Mouse (Mus musculus): ENCODE data around the gene Ewsr1.
"Not testable (repeated sequence)": the region's sequence is repeated elsewhere in the genome, so short reads cannot be mapped to it uniquely, and the experiment has no call there.

The Ewsr1 gene

GRCm38 (mm10) chr11:5096480-5097020 lies 2.5 kb downstream of the Ewsr1 start:
- DNase-seq (ENCODE audit: low read depth, low spot score) = no peak

DNA sequence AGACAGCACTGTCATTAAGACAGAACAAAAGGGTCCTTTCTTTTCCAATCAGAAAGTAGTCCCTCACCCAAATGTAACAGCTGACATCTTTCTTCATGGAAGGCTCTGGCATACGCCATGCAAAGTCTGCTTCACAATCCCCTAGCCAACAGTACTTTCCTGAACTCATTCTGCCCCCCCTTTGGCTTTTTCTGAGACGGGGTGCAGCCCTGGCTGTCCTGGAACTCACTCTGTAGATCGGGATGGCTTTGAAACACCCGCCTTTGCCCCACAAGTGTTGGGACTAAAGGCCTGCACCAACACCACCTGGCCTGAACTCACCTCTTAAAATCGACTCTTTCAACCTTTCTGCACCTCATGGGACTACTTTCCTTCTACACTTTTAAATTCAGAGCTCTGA lies 3.2 kb downstream of the Ewsr1 start:
- DNase-seq (ENCODE audit: low read depth, low spot score) = no peak

DNA sequence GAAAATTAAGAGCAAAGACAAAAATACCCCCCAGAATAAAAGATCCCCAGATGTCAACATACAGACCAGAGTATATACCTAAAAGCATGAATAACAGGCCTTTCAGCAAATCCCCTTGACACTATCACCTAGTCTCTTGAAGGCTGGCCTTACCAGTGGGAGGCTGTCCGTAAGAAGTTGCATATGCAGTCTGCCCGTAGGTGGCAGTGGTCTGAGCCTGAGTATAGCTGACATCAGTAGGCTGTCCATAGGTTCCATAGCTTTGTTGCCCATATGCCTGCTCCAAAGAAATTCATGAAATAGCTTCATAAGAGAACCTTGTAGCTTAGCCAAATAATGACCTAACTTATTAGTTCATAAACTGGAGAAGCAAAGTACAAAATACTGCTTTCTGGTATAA lies 7.4 kb downstream of the Ewsr1 start:
- DNase-seq (ENCODE audit: low read depth, low spot score) = no peak

DNA sequence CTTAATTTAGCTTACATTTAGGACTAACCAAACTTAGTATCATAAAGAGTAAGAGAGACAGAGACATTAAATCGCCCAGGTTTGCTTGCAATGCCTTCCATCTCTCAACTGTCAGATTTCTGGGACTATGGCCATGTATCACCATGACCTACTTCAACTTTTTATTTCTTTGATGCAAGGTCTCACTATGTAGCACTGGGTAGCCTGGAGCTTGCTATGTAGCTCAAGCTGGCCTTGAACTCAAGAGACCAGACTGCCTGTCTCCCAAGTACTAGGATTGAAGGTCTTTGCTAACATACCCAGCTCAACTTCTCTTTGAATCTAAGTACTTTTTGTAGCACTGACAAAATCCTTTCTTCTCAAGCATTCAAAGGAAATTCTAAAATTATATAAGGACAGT lies 9.9 kb downstream of the Ewsr1 start:
- DNase-seq (ENCODE audit: low read depth, low spot score) = no peak

DNA sequence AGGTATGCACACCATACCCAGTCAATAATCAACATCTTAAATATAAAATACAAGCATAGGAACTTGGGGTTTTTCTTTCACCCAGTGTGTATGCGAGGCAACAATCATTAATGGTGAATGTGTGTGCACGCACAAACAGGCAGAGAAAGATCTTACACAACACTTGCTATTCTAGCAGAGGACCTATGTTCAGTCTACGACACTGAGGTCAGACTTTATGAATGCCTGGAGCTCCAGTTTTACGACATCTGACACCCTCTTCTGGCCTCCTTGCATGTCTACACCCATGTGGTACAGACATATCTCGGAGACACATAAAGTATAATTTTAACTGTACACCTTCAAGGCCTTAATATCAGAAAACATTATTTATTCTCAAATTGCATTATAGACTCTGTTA lies 22.2 kb downstream of the Ewsr1 start:
- DNase-seq (ENCODE audit: low read depth, low spot score) = not testable (repeated sequence)

GRCm38 (mm10) chr11:5075760-5076159 lies 23.3 kb downstream of the Ewsr1 start:
- DNase-seq (ENCODE audit: low read depth, low spot score) = no peak

DNA sequence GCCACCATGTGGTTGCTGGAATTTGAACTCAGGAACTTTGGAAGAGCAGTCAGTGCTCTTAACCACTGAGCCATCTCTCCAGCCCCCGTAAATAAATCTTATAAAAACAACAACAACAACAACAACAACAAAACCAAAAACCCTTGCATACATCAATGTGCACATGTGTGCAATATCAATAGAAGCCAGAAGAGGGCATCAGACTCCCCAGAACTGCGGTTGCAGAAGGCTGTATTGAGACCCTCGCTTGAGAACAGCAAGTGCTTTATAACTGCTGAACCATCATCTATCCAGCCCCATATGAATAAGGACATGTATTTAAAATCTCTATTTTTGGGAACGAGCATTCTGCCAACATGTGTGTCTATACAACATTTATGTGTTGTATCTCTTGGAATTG lies 24.2 kb downstream of the Ewsr1 start:
- no peak for DNase-seq (ENCODE audit: low read depth, low spot score)

DNA sequence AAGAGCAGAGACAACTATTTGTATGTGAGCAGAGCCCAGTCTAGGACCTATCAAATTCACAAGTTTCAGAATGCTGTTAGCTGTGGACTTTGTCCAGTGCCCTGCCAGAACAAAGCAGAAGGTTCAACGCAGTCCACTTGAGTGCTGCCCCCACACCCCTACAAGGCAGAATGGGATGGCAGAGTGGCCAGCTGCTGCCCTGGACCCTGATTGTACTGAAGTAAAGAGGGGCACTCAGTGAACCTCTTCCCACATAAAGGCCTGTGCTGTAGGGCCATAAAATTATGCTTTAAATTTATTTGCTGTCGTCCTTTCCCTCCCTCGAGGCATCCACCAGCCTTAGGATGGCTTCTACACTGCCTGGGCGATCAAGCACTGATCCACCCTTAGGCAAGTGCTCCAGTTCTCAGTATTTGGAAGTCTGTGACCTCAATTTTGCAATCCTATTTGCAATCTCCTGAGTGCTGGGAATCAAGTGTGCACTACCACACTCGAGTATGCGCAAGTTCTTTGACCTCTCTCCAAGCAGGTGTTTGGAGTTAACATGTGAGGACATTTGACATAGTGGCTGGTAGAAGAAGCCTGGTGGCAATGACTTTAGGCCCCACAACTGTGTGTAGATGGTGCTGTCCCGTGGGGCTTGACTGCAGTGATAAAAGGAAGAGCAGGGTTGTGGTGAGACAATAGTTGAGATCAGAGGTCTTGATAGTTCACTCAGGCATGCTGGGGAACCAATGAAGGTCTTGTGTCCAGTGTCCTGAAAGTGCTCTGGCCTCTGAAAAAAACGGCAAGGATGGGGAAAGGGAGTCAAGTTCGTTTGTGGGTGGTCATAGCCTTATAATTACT lies 30.7 kb downstream of the Ewsr1 start:
- no peak for DNase-seq (ENCODE audit: low read depth, low spot score)

GRCm38 (mm10) chr11:5067063-5067462 lies 32.0 kb downstream of the Ewsr1 start:
- DNase-seq (ENCODE audit: low read depth, low spot score) = no peak

DNA sequence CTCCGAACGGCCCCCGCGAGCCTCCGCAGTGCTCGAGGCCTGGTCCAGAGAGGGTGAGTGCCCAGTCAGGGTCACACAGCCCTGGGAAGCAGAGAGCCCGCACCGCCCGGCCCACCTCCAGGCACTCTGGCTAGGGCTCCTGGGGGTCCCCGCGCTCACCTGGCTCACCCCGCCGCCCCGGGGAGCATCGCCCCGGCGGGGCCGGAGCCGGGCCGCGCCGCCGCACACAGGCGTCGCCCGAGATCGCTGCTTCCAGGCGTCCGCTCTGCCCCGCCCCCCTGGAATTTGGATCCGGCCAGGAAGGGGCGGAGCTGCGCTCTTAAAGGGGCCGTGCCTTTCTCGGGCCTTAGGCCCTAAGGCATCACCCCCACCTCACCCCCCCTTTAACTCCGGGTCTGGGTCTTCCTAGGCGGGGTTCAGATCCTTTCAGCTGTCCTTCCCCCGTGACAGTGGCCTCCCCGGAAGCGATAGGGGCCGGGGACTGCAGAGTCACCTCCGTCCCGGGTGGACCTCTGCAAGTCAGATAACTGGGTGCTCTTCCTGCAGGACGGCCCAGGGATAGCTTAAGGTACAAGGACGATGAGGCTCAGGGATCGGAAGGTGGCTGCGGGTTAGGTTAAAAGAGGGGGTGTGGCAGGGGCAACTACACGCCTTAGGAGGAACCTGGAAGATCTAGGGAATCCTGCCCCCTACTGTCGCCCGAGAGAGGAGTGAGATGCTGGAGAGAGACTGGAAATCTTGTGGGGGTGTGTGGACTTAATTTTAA lies 33.8 kb downstream of the Ewsr1 start, which contains the start of gene Gas2l1:
Gene Gas2l1 (minus strand): TSS at position 272 of the 766 bp plus-strand sequence.
- DNase-seq (ENCODE audit: low read depth, low spot score) = peak; percentile 79

- DNase-seq (ENCODE audit: low read depth, low spot score) = no peak
These were observed 34.6 kb downstream of the Ewsr1 start for GRCm38 (mm10) chr11:5064282-5065055.

GRCm38 (mm10) chr11:5063561-5064281 lies 35.3 kb downstream of the Ewsr1 start:
- DNase-seq (ENCODE audit: low read depth, low spot score) = no peak

- no peak for DNase-seq (ENCODE audit: low read depth, low spot score)
These were observed 36.1 kb downstream of the Ewsr1 start for GRCm38 (mm10) chr11:5062860-5063505.

- DNase-seq (ENCODE audit: low read depth, low spot score) = no peak
These were observed 36.7 kb downstream of the Ewsr1 start for GRCm38 (mm10) chr11:5062326-5062725.

GRCm38 (mm10) chr11:5061413-5062139 lies 37.5 kb downstream of the Ewsr1 start:
- DNase-seq (ENCODE audit: low read depth, low spot score) = peak; percentile 51

GRCm38 (mm10) chr11:5060756-5061412 lies 38.2 kb downstream of the Ewsr1 start:
- no peak for DNase-seq (ENCODE audit: low read depth, low spot score)

DNA sequence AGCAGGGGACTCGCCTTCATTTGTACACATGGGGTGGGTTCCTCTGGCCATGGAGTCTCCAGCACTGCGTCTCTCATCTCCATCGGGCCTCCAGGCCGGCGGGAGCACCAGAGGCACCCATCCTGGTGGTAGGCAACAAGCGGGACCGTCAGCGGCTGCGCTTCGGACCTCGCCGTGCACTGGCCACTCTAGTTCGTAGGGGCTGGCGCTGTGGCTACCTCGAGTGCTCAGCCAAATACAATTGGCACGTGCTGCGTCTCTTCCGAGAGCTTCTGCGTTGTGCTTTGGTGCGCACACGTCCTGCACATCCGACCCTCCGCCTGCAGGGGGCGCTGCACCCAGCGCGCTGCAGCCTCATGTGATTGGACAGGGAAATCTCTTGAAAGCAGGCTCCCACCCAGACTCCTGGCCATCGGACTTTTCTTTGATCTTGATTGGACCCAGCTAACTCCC lies 39.3 kb downstream of the Ewsr1 start:
- no peak for DNase-seq (ENCODE audit: low read depth, low spot score)

GRCm38 (mm10) chr11:5059230-5059629 lies 39.8 kb downstream of the Ewsr1 start:
- no peak for DNase-seq (ENCODE audit: low read depth, low spot score)

DNA sequence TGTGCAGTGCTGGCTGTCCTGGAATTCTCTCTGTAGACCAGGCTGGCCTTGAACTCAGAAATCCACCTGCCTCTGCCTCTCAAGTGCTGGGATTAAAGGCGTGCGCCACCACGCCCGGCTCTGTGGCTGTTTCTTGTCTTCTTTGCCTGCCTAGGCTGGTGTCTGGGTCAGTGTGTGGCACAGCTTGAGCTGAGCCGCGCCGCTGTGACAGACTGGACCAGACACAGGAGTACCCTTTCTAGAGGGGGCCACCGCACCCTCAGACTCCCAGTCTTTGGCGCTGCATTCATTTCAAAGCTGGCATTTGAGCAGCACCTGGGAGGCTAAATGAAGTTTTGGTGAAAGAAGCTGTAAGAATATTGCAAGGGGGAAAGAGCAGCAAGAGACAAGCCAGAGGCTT lies 40.3 kb downstream of the Ewsr1 start:
- DNase-seq (ENCODE audit: low read depth, low spot score) = no peak

All from c-Kit-negative CD71-positive TER-119-positive erythroid progenitor cells, embryonic 14.5 days (primary cell).